Mouse (Mus musculus) CH12.LX (cell line): ENCODE results near the gene Trim16. TPM values are rescaled to one million over a fixed set of nuclear protein-coding genes. Genes with fewer than 3 reads are reported as not detected.
A peak's percentile ranks its signal among the peaks of the same experiment; 100 is the strongest.

Experiments used
- DNase-seq: peaks from one replicate; pipeline ENCODE4 v3.0.0-alpha.2; 2013; ENCODE audit errors: extremely low read depth
- H3K27ac ChIP-seq: 2 replicates; pipeline ENCODE4 v1.5.1; 2012; ENCODE audit warnings: low read depth, mild to moderate bottlenecking, control low read depth, moderate library complexity; ENCODE audit not compliant: insufficient read depth
- H3K27me3 ChIP-seq: replicated peaks from 2 replicates; pipeline ENCODE3; 2012; ENCODE audit warnings: inconsistent platforms
- H3K36me3 ChIP-seq, 2 experiments: replicated peaks in 1 of 2; 2 replicates each; pipeline versions ENCODE3 to v1.6.1; 2012; ENCODE audit warnings: inconsistent platforms in 1 of 2, low read length in 1 of 2, mild to moderate bottlenecking in 1 of 2, mixed read lengths in 1 of 2, moderate library complexity in 1 of 2; ENCODE audit not compliant: control insufficient read depth in 1 of 2, insufficient read depth in 1 of 2
- H3K4me1 ChIP-seq, 2 experiments: 2 replicates each; pipeline ENCODE4 v1.6.1; 2012; ENCODE audit warnings: inconsistent platforms in 1 of 2, moderate library complexity in 1 of 2; ENCODE audit not compliant: insufficient read depth in 2 of 2, control insufficient read depth in 1 of 2
- H3K4me2 ChIP-seq: 2 replicates; pipeline ENCODE4 v1.6.1; 2012; ENCODE audit warnings: low read depth, mild to moderate bottlenecking, control low read depth; ENCODE audit not compliant: poor library complexity, insufficient read depth, severe bottlenecking
- H3K4me3 ChIP-seq, 3 experiments: fragments of 150-350 bp in 1 of 3; sonication (generic) in 1 of 3; replicated peaks in 1 of 3; 2 replicates each; pipeline versions ENCODE3 to v1.5.1; 2011 to 2012; ENCODE audit warnings: low read depth in 2 of 3, low read length in 2 of 3, mild to moderate bottlenecking in 2 of 3, moderate library complexity in 2 of 3, control low read depth in 1 of 3, improper control_type of control experiment in 1 of 3, inconsistent platforms in 1 of 3, mixed read lengths in 1 of 3; ENCODE audit not compliant: poor library complexity in 1 of 3
- H3K79me2 ChIP-seq: replicated peaks from 2 replicates; pipeline ENCODE4 v1.6.1; 2012; ENCODE audit warnings: mild to moderate bottlenecking, moderate library complexity; ENCODE audit not compliant: control insufficient read depth, poor library complexity, insufficient read depth, severe bottlenecking; ENCODE audit errors: extremely low read depth
- H3K9ac ChIP-seq: 2 replicates; pipeline ENCODE4 v1.6.1; 2012; ENCODE audit warnings: low read depth, mild to moderate bottlenecking, control low read depth, moderate library complexity; ENCODE audit not compliant: insufficient read depth
- H3K9me3 ChIP-seq: replicated peaks from 2 replicates; pipeline ENCODE3; 2012; ENCODE audit warnings: low read length, inconsistent platforms, mixed read lengths
- CTCF ChIP-seq, 2 experiments: IDR thresholded peaks in 1 of 2; conservative IDR thresholded peaks in 1 of 2; 2 replicates each; pipeline ENCODE4 v1.5.1; 2011 to 2012; ENCODE audit warnings: low read depth in 2 of 2, low read length in 2 of 2, improper control_type of control experiment in 1 of 2, inconsistent platforms in 1 of 2, mild to moderate bottlenecking in 1 of 2, moderate library complexity in 1 of 2
- EP300 ChIP-seq: IDR thresholded peaks from 2 replicates; pipeline ENCODE4 v1.6.1; 2011; ENCODE audit warnings: low read length, improper control_type of control experiment
- IRF4 ChIP-seq: IDR thresholded peaks from 2 replicates; pipeline ENCODE4 v1.6.1; 2014; ENCODE audit warnings: low read depth, mild to moderate bottlenecking, inconsistent platforms, low read length, improper control_type of control experiment
- JUN ChIP-seq: IDR thresholded peaks from 2 replicates; pipeline ENCODE4 v1.6.1; 2011; ENCODE audit warnings: low read depth, mild to moderate bottlenecking, low read length, improper control_type of control experiment, moderate library complexity; ENCODE audit not compliant: insufficient read depth
- JUND ChIP-seq: conservative IDR thresholded peaks from 2 replicates; pipeline ENCODE4 v1.6.1; 2011; ENCODE audit warnings: low read depth, low read length, improper control_type of control experiment
- MAX ChIP-seq: IDR thresholded peaks from 2 replicates; pipeline ENCODE4 v1.6.1; 2011; ENCODE audit warnings: low read length, improper control_type of control experiment
- MEF2A ChIP-seq: IDR thresholded peaks from 2 replicates; pipeline ENCODE4 v1.6.1; 2014; ENCODE audit warnings: low read depth, mild to moderate bottlenecking, inconsistent platforms, low read length, improper control_type of control experiment, borderline replicate concordance
- MYC ChIP-seq: IDR thresholded peaks from 2 replicates; pipeline ENCODE4 v1.6.1; 2011; ENCODE audit warnings: low read depth, mild to moderate bottlenecking, improper control_type of control experiment, low read length
- NELFE ChIP-seq: IDR thresholded peaks from 2 replicates; pipeline ENCODE4 v1.6.1; 2011; ENCODE audit warnings: low read depth, low read length, improper control_type of control experiment
- POLR2AphosphoS2 ChIP-seq: IDR thresholded peaks from 2 replicates; pipeline ENCODE4 v1.6.1; 2011; ENCODE audit warnings: low read depth, low read length, improper control_type of control experiment
- RAD21 ChIP-seq: IDR thresholded peaks from 2 replicates; pipeline ENCODE4 v1.6.1; 2011; ENCODE audit warnings: low read depth, mild to moderate bottlenecking, low read length, improper control_type of control experiment, moderate library complexity
- SMC3 ChIP-seq: IDR thresholded peaks from 2 replicates; pipeline ENCODE4 v1.6.1; 2011; ENCODE audit warnings: low read depth, low read length, improper control_type of control experiment
- TBP ChIP-seq: conservative IDR thresholded peaks from 2 replicates; pipeline ENCODE4 v1.6.1; 2011; ENCODE audit warnings: low read depth, low read length, improper control_type of control experiment
- UBTF ChIP-seq: IDR thresholded peaks from 2 replicates; pipeline ENCODE4 v1.6.1; 2012; ENCODE audit warnings: low read depth, mild to moderate bottlenecking, inconsistent platforms, low read length, improper control_type of control experiment, moderate library complexity
- ZNF384 ChIP-seq: IDR thresholded peaks from 2 replicates; pipeline ENCODE4 v1.6.1; 2012; ENCODE audit warnings: low read depth, low read length, improper control_type of control experiment, inconsistent platforms
- dilution Hi-C: fragments of 300-500 bp; cut with MboI; formaldehyde crosslinking; loops from 2 replicates; pipeline ENCODE4 v1.14.3; 2020; ENCODE audit warnings: low sequenced_read_pairs; ENCODE audit not compliant: extremely low pct_unique_long_range_greater_than_20kb, extremely low pct_ligation_motif_present
- in situ Hi-C: fragments of 300-500 bp; cut with MboI; formaldehyde crosslinking; loops from 3 replicates; pipeline ENCODE4 v1.14.3; 2019; ENCODE audit warnings: low sequenced_read_pairs, low pct_ligation_motif_present, low pct_unique_long_range_greater_than_20kb, mixed read lengths
- polyA plus RNA-seq: library from polyadenylated mRNA; unstranded; fragments of >175 nt; gene quantifications from 2 replicates; pipeline ENCODE4 v1.2.1, GENCODE M21; 2012; ENCODE audit warnings: low read depth; ENCODE audit not compliant: insufficient read length
- total RNA-seq, 2 experiments: library from RNA; depleted of rRNA; stranded (reverse); fragments of 300-350 nt in 1 of 2; fragments of >200 nt in 1 of 2; gene quantifications; 2 replicates each; pipeline ENCODE4 v1.2.3; 2012 to 2014

The Trim16 gene
- total and polyA plus RNA-seq, 3 experiments, result not detected

DNA sequence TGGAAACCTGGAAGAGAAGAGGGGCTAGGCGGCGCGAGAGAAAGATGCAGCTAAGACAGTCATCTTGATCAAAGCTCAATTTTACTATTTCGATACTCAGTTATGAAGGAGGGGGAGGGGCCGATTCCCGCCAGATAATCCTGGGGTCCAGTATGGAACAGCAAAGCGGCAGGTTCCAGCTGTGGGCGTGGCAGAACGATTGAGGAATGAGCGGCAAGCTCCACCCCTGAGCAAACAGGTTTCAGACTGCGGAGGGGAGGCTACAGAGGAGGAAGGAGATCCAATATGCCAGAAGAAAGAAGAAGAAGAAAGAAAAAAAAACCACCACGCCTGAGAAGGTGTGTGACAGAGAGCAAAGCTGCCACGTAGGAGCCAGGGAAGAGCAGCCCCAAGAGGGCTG is 15.9 kb upstream of the Trim16 start:
- TF ChIP-seq MEF2A (no peak), MAX (no peak), JUN (no peak), TBP (no peak), MYC (no peak), JUND (no peak), POLR2AphosphoS2 (no peak)
- in situ Hi-C loops (loop anchor here (5.0 kb wide), 1 partner anchor 47 kb away; no protein-coding TSS in a partner anchor), dilution Hi-C loops (no loop called here)
- DNase-seq, result no peak
- H3K4me2 ChIP-seq, result no peak overlapping the region
- no peaks in the 10 kb centered on the region for H3K27me3 ChIP-seq
- no peak overlapping the region for H3K27ac ChIP-seq
- H3K9me3 ChIP-seq, result peaks cover 9% of the 10 kb centered on the region
- H3K4me3 ChIP-seq, result no peak overlapping the region
- peaks cover 0 to 6% of the 10 kb centered on the region in 2 experiments; a peak in 1 of 4 replicates for H3K4me1 ChIP-seq
- H3K79me2 ChIP-seq, result no peaks in the 10 kb centered on the region
- no peaks in the 10 kb centered on the region for H3K36me3 ChIP-seq
- H3K9ac ChIP-seq, result no peak overlapping the region

- no peak overlapping the region for H3K27ac ChIP-seq
- no peaks in the 10 kb centered on the region for H3K79me2 ChIP-seq
- TF ChIP-seq RAD21, result no peak
- peak; percentile 56; the same call in 1 of the 2 replicates for TF ChIP-seq EP300
- TF ChIP-seq UBTF, result no peak
- peak; percentile 57 for TF ChIP-seq IRF4
- no peak overlapping the region for H3K4me2 ChIP-seq
- DNase-seq, result peak; percentile 7
- dilution Hi-C loops, result no loop called here
- in situ Hi-C loops, result no loop called here
- H3K27me3 ChIP-seq, result peaks cover 5% of the 10 kb centered on the region
- H3K9ac ChIP-seq, result no peak overlapping the region
- H3K4me1 ChIP-seq, result peaks cover 0 to 6% of the 10 kb centered on the region in 2 experiments; a peak in 1 of 4 replicates
- no peak overlapping the region for H3K4me3 ChIP-seq
- no peaks in the 10 kb centered on the region for H3K36me3 ChIP-seq
- peaks cover 9% of the 10 kb centered on the region for H3K9me3 ChIP-seq
Observed at GRCm38 (mm10) chr11:62807965-62808364, 12.1 kb upstream of the Trim16 start.

DNA sequence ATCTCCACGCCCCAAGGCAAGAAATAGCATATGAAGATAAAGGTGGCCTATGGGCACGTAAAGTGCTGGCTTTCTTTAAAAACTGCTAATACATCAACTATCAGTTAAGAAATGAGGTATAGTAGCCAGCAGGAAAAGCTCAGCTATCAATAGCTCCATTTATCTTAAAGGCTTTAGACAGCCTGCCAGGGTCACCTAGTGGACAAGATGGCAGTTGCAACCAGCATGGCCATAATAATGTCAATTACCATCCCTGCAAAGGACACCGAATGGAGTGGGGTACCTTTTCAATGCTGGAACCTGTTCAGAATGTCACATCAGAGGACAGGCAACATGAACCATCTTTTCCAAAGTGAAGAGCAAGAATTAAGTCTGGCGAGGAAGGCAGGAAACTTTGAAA is 10.8 kb upstream of the Trim16 start:
- peaks cover 5% of the 10 kb centered on the region for H3K27me3 ChIP-seq
- in situ Hi-C loops (no loop called here), dilution Hi-C loops (no loop called here)
- peak; percentile 71 for TF ChIP-seq SMC3
- peak; percentile 72 to 80 for TF ChIP-seq CTCF (conservative IDR thresholded peaks at IDR 0.05 in 1 of 2, IDR thresholded peaks at IDR 0.05 in 1 of 2; ENCODE audit: low read depth in 2 of 2, low read length in 2 of 2)
- TF ChIP-seq ZNF384, result no peak
- peak; percentile 71 for TF ChIP-seq RAD21
- no peak for TF ChIP-seq NELFE
- no peak for TF ChIP-seq MEF2A
- H3K9me3 ChIP-seq, result peaks cover 9% of the 10 kb centered on the region
- no peak overlapping the region for H3K4me2 ChIP-seq
- H3K79me2 ChIP-seq, result no peaks in the 10 kb centered on the region
- H3K4me3 ChIP-seq, result no peak overlapping the region
- peak; percentile 29 for DNase-seq
- no peak overlapping the region for H3K9ac ChIP-seq
- H3K27ac ChIP-seq, result no peak overlapping the region
- H3K4me1 ChIP-seq, result peaks cover 0 to 6% of the 10 kb centered on the region in 2 experiments; a peak in 1 of 4 replicates
- H3K36me3 ChIP-seq, result no peaks in the 10 kb centered on the region
